Mouse (Mus musculus): ENCODE data around the gene Atmin. TPM values are rescaled to one million over a fixed set of nuclear protein-coding genes. Genes with fewer than 3 reads are reported as not detected.

Atmin gene
- polyA plus RNA-seq, 1 experiment = 7.8 TPM

- Histone ChIP-seq H3K27me3 (ENCODE audit: control insufficient read depth, insufficient read depth, insufficient read length) (no peaks in the 10 kb centered on the region), H3K4me2 (ENCODE audit: low read depth) (no peak overlapping the region), H3K79me2 (ENCODE audit: control insufficient read depth, insufficient read depth) (no peaks in the 10 kb centered on the region), H3K4me3 (no peak overlapping the region), H3K36me3 (ENCODE audit: control insufficient read depth, insufficient read depth) (no peaks in the 10 kb centered on the region), H3ac (ENCODE audit: control insufficient read depth, insufficient read length) (no peak overlapping the region)
- no peak for TF ChIP-seq MYOG (IDR thresholded peaks at IDR 0.05; ENCODE audit: control insufficient read depth in 1 of 3, insufficient read depth in 1 of 3, insufficient read length in 2 of 3, low read depth in 2 of 3)
- no peak for TF ChIP-seq MYOD1 (IDR thresholded peaks at IDR 0.05; ENCODE audit: control insufficient read depth in 1 of 3, insufficient read length in 2 of 3, low read depth in 2 of 3)
- no peak for TF ChIP-seq E2F4 (IDR thresholded peaks at IDR 0.05; ENCODE audit: insufficient read depth)
- no peak for TF ChIP-seq REST (IDR thresholded peaks at IDR 0.05; ENCODE audit: insufficient read depth, insufficient read length)
- TF ChIP-seq POLR2A (IDR thresholded peaks at IDR 0.05; ENCODE audit: insufficient read length, low read depth) = no peak
These were observed 19.7 kb upstream of the Atmin start for GRCm38 (mm10) chr8:116923526-116923925.

DNA sequence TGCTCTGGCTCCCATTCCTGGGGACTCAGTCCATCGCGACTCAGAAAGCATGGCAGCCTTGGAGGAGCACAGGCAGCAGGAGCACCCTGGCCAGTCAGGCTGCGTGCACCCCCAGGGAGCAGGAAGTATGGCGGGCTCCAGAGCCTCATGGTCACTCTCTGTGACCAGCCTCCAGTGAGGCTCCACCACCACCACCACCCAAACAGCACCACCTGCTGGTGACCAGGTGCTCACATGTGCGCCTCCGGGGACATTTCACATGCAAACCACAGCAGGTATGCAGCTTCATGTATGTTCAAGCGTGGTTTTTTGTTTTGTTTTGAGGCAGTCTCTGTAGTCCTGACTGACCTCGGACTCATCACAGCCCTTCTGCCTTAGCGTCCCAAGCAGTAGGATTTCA lies 15.3 kb upstream of the Atmin start:
- Histone ChIP-seq H3K4me2 (ENCODE audit: low read depth) (no peak overlapping the region), H3K27me3 (ENCODE audit: control insufficient read depth, insufficient read depth, insufficient read length) (no peaks in the 10 kb centered on the region), H3K4me3 (no peak overlapping the region), H3K79me2 (ENCODE audit: control insufficient read depth, insufficient read depth) (no peaks in the 10 kb centered on the region), H3K36me3 (ENCODE audit: control insufficient read depth, insufficient read depth) (peaks cover 4% of the 10 kb centered on the region), H3ac (ENCODE audit: control insufficient read depth, insufficient read length) (no peak overlapping the region)
- TF ChIP-seq MYOG (IDR thresholded peaks at IDR 0.05; ENCODE audit: control insufficient read depth in 1 of 3, insufficient read depth in 1 of 3, insufficient read length in 2 of 3, low read depth in 2 of 3) = peak in 1 of 3 experiments; percentile 10
- TF ChIP-seq REST (IDR thresholded peaks at IDR 0.05; ENCODE audit: insufficient read depth, insufficient read length) = no peak

DNA sequence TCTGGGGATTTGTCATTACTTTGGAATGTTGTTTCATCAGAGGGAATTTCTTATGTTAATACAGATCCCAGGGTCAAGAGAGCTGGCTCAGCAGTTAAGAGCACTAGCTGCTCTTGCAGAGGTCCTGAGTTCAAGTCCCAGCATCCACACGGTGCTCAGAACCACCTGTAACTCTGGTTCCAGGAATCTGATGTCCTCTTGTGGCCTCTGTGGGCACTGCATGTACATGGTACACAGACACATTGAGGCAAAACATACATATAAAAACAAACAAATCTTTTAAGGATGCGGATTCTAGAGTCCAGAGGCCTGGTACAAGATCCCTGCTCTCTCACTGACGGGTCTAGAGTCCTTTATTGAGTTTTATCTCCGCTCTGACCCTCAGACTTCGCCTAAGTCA lies 14.6 kb upstream of the Atmin start:
- no peak overlapping the region for H3K4me2 ChIP-seq (ENCODE audit: low read depth)
- H3K36me3 ChIP-seq (ENCODE audit: control insufficient read depth, insufficient read depth) = peaks cover 4% of the 10 kb centered on the region
- H3K27me3 ChIP-seq (ENCODE audit: control insufficient read depth, insufficient read depth, insufficient read length) = no peaks in the 10 kb centered on the region
- H3K4me3 ChIP-seq = no peak overlapping the region
- TF ChIP-seq E2F4 (IDR thresholded peaks at IDR 0.05; ENCODE audit: insufficient read depth) = no peak
- no peak overlapping the region for H3ac ChIP-seq (ENCODE audit: control insufficient read depth, insufficient read length)
- no peaks in the 10 kb centered on the region for H3K79me2 ChIP-seq (ENCODE audit: control insufficient read depth, insufficient read depth)

DNA sequence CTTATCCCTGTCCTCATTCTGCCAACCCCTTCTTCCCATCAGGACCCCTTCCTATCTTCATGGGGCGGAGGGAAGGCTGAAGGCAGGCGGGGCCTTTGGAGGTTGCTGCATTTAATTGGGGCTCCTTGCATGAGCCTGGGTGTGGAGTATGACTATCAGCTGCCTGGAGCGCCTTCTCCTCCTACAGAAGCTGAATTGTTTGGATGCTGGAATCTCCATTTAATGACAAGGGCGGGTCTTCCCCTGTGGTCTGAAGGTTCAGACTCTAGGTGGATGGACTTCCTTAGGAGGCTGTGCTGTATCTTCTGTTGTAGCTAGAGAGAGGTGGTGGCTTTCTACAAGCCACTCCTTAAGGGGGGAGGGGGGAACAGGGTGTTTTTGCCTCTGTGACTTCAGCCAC lies 8.2 kb upstream of the Atmin start:
- TF ChIP-seq POLR2A (IDR thresholded peaks at IDR 0.05; ENCODE audit: insufficient read length, low read depth) (no peak), SRF (IDR thresholded peaks at IDR 0.05; ENCODE audit: control insufficient read depth, insufficient read length, low read depth) (no peak), E2F4 (IDR thresholded peaks at IDR 0.05; ENCODE audit: insufficient read depth) (no peak), TCF12 (IDR thresholded peaks at IDR 0.05; ENCODE audit: insufficient read depth, poor library complexity, severe bottlenecking) (no peak), TCF3 (IDR thresholded peaks at IDR 0.05; ENCODE audit: insufficient read length, low read depth) (no peak), MAX (IDR thresholded peaks at IDR 0.05; ENCODE audit: low read depth) (no peak), POLR2AphosphoS2 (IDR thresholded peaks at IDR 0.05; ENCODE audit: insufficient read length, low read depth) (no peak)

GRCm38 (mm10) chr8:116935506-116935905 lies 7.7 kb upstream of the Atmin start:
- Histone ChIP-seq H3K36me3 (ENCODE audit: control insufficient read depth, insufficient read depth) (peaks cover 4% of the 10 kb centered on the region), H3K27me3 (ENCODE audit: control insufficient read depth, insufficient read depth, insufficient read length) (no peaks in the 10 kb centered on the region), H3ac (ENCODE audit: control insufficient read depth, insufficient read length) (no peak overlapping the region), H3K79me2 (ENCODE audit: control insufficient read depth, insufficient read depth) (no peaks in the 10 kb centered on the region), H3K4me2 (ENCODE audit: low read depth) (no peak overlapping the region), H3K4me3 (no peak overlapping the region)
- TF ChIP-seq USF1 (IDR thresholded peaks at IDR 0.05; ENCODE audit: low read depth) = no peak
- no peak for TF ChIP-seq E2F4 (IDR thresholded peaks at IDR 0.05; ENCODE audit: insufficient read depth)
- TF ChIP-seq POLR2A (IDR thresholded peaks at IDR 0.05; ENCODE audit: insufficient read length, low read depth) = no peak
- TF ChIP-seq TCF3 (IDR thresholded peaks at IDR 0.05; ENCODE audit: insufficient read length, low read depth) = no peak
- no peak for TF ChIP-seq REST (IDR thresholded peaks at IDR 0.05; ENCODE audit: insufficient read depth, insufficient read length)
- TF ChIP-seq MYOG (IDR thresholded peaks at IDR 0.05; ENCODE audit: control insufficient read depth in 1 of 3, insufficient read depth in 1 of 3, insufficient read length in 2 of 3, low read depth in 2 of 3) = no peak
- TF ChIP-seq SRF (IDR thresholded peaks at IDR 0.05; ENCODE audit: control insufficient read depth, insufficient read length, low read depth) = no peak
- TF ChIP-seq CEBPB (IDR thresholded peaks at IDR 0.05; ENCODE audit: insufficient read depth, poor library complexity, severe bottlenecking) = no peak
- no peak for TF ChIP-seq POLR2AphosphoS2 (IDR thresholded peaks at IDR 0.05; ENCODE audit: insufficient read length, low read depth)
- TF ChIP-seq MAX (IDR thresholded peaks at IDR 0.05; ENCODE audit: low read depth) = no peak
- TF ChIP-seq TCF12 (IDR thresholded peaks at IDR 0.05; ENCODE audit: insufficient read depth, poor library complexity, severe bottlenecking) = no peak
- TF ChIP-seq MYOD1 (IDR thresholded peaks at IDR 0.05; ENCODE audit: control insufficient read depth in 1 of 3, insufficient read length in 2 of 3, low read depth in 2 of 3) = no peak

More for the DNA sequence above, 8.2 kb upstream of the Atmin start:
- Histone ChIP-seq H3K79me2 (ENCODE audit: control insufficient read depth, insufficient read depth) (no peaks in the 10 kb centered on the region), H3K4me2 (ENCODE audit: low read depth) (no peak overlapping the region), H3K27me3 (ENCODE audit: control insufficient read depth, insufficient read depth, insufficient read length) (no peaks in the 10 kb centered on the region), H3ac (ENCODE audit: control insufficient read depth, insufficient read length) (no peak overlapping the region), H3K4me3 (no peak overlapping the region), H3K36me3 (ENCODE audit: control insufficient read depth, insufficient read depth) (peaks cover 4% of the 10 kb centered on the region)

Measured in myocyte (in vitro differentiated cells).